Mouse (Mus musculus) lung, adult 2 months (tissue): ENCODE results near the gene Folr1.

Experiments
- CTCF ChIP-seq: fragments of 200-500 bp; IDR thresholded peaks from 2 replicates; pipeline ENCODE4 v1.5.1; 2011; ENCODE audit warnings: mild to moderate bottlenecking, low read length, control low read depth; ENCODE audit not compliant: insufficient read depth
- POLR2A ChIP-seq: fragments of 200-500 bp; IDR thresholded peaks from 2 replicates; pipeline ENCODE4 v1.6.1; 2011; ENCODE audit warnings: low read depth, mild to moderate bottlenecking, control low read depth, low read length, borderline replicate concordance; ENCODE audit errors: extremely low read depth

- TF ChIP-seq CTCF (no peak), POLR2A (no peak)
Measured at GRCm38 (mm10) chr7:101886274-101886673, 15.7 kb upstream of the Folr1 start.
